Mouse (Mus musculus) forebrain, embryonic 11.5 days (tissue): ENCODE data around the gene Tpst2. TPM values are rescaled to one million over a fixed set of nuclear protein-coding genes. Genes with fewer than 3 reads are reported as not detected.
A peak's percentile ranks its signal among the peaks of the same experiment; 100 is the strongest.

Experiments
- ATAC-seq: fragments of 200-750 bp; cut with Nextera tagmentation; replicated peaks from 2 replicates; pipeline ENCODE4 v1.8.0; 2017; ENCODE audit warnings: moderate TSS enrichment; ENCODE audit not compliant: low FRiP score
- DNase-seq: peaks from one replicate; pipeline ENCODE4 v3.0.0-alpha.2; 2017; ENCODE audit warnings: low spot score
- H3K27ac ChIP-seq: fragments of 300-500 bp; sonication (generic); 2 replicates; pipeline ENCODE4 v1.5.1; 2014; ENCODE audit warnings: low read depth, low read length
- H3K27me3 ChIP-seq: fragments of 300-500 bp; sonication (generic); 2 replicates; pipeline ENCODE4 v1.6.1; 2014; ENCODE audit warnings: mild to moderate bottlenecking, low read length, mixed read lengths; ENCODE audit not compliant: control insufficient read depth, insufficient read depth
- H3K36me3 ChIP-seq: fragments of 300-500 bp; sonication (generic); 2 replicates; pipeline ENCODE4 v1.6.1; 2014; ENCODE audit warnings: mild to moderate bottlenecking, low read length, moderate library complexity, mixed read lengths; ENCODE audit not compliant: control insufficient read depth, insufficient read depth
- H3K4me1 ChIP-seq: fragments of 300-500 bp; sonication (generic); replicated peaks from 2 replicates; pipeline ENCODE4 v1.6.1; 2014; ENCODE audit warnings: low read length, mixed read lengths; ENCODE audit not compliant: control insufficient read depth, insufficient read depth
- H3K4me2 ChIP-seq: fragments of 300-500 bp; sonication (generic); 2 replicates; pipeline ENCODE4 v1.6.1; 2014; ENCODE audit warnings: low read depth, mild to moderate bottlenecking, low read length, moderate library complexity, mixed read lengths; ENCODE audit not compliant: severe bottlenecking
- H3K4me3 ChIP-seq: fragments of 300-500 bp; sonication (generic); 2 replicates; pipeline ENCODE4 v1.5.1; 2014; ENCODE audit warnings: low read depth, low read length
- H3K9ac ChIP-seq: fragments of 300-500 bp; sonication (generic); 2 replicates; pipeline ENCODE4 v1.6.1; 2014; ENCODE audit warnings: low read length
- H3K9me3 ChIP-seq: fragments of 300-500 bp; sonication (generic); 2 replicates; pipeline ENCODE4 v1.6.1; 2016; ENCODE audit warnings: low read length, mixed read lengths; ENCODE audit not compliant: control insufficient read depth
- WGBS: fragments of 180-500 bp; shearing (Covaris S2); extraction: QIAGEN DNeasy Blood & Tissue Kit; methylation state at CpG from one replicate; pipeline ENCODE4 v1.1.7; 2014; 5-methylcytosine and 5-hydroxymethylcytosine counted together
- polyA plus RNA-seq: library from polyadenylated mRNA; unstranded; fragments of >200 nt; fragmentation: Nextera tagmentation; extraction: Ambion mirVana; gene quantifications from 2 replicates; pipeline ENCODE4 v1.2.1, GENCODE M21; 2014

The Tpst2 gene
- polyA plus RNA-seq, 1 experiment from 2014 or later = 30.9 TPM

DNA sequence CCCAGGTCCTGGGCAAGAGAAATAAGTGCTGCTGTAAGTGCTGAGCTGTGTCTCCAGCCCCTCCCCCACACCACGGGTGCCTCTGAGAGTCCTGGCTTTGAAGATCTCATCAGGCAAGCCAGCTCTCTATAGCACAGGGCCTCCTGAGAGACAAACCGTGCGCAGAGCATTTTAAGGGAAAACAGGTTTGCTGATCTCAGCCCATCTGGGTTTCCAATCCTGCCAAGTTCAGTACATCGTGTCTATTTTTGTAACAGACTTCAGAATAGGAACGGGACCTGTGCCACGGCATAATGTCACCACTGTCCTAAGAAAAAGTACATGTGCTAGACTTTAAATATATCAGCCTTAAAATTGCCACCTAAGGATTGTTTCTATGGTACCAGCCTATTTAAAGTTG lies 44.4 kb downstream of the Tpst2 start:
- Histone ChIP-seq H3K27ac (no peak overlapping the region), H3K9ac (no peak overlapping the region), H3K36me3 (no peaks in the 10 kb centered on the region), H3K27me3 (no peaks in the 10 kb centered on the region), H3K9me3 (no peaks in the 10 kb centered on the region), H3K4me2 (no peak overlapping the region), H3K4me1 (no peaks in the 10 kb centered on the region), H3K4me3 (no peak overlapping the region)
- no peak for ATAC-seq
- no peak for DNase-seq
- WGBS = 78% methylated on average over 6 of the region's 6 CpGs

- 79% methylated on average over 4 of the region's 4 CpGs for WGBS
- DNase-seq (no peak), ATAC-seq (no peak)
- Histone ChIP-seq H3K36me3 (no peaks in the 10 kb centered on the region), H3K27ac (no peak overlapping the region), H3K9ac (no peak overlapping the region), H3K4me3 (no peak overlapping the region), H3K9me3 (no peaks in the 10 kb centered on the region), H3K4me2 (no peak overlapping the region), H3K4me1 (no peaks in the 10 kb centered on the region), H3K27me3 (no peaks in the 10 kb centered on the region)
These were observed 44.9 kb downstream of the Tpst2 start for GRCm38 (mm10) chr5:112321376-112321775.

GRCm38 (mm10) chr5:112323246-112323645 lies 46.8 kb downstream of the Tpst2 start:
- DNase-seq (no peak), ATAC-seq (no peak)
- no peaks in the 10 kb centered on the region for H3K9me3 ChIP-seq
- no peaks in the 10 kb centered on the region for H3K36me3 ChIP-seq
- no peak overlapping the region for H3K9ac ChIP-seq
- no peak overlapping the region for H3K4me2 ChIP-seq
- 91% methylated on average over 6 of the region's 6 CpGs for WGBS
- peaks cover 7% of the 10 kb centered on the region; the same call in 1 of the 2 replicates for H3K4me1 ChIP-seq
- H3K4me3 ChIP-seq = no peak overlapping the region
- H3K27me3 ChIP-seq = no peaks in the 10 kb centered on the region
- no peak overlapping the region for H3K27ac ChIP-seq

DNA sequence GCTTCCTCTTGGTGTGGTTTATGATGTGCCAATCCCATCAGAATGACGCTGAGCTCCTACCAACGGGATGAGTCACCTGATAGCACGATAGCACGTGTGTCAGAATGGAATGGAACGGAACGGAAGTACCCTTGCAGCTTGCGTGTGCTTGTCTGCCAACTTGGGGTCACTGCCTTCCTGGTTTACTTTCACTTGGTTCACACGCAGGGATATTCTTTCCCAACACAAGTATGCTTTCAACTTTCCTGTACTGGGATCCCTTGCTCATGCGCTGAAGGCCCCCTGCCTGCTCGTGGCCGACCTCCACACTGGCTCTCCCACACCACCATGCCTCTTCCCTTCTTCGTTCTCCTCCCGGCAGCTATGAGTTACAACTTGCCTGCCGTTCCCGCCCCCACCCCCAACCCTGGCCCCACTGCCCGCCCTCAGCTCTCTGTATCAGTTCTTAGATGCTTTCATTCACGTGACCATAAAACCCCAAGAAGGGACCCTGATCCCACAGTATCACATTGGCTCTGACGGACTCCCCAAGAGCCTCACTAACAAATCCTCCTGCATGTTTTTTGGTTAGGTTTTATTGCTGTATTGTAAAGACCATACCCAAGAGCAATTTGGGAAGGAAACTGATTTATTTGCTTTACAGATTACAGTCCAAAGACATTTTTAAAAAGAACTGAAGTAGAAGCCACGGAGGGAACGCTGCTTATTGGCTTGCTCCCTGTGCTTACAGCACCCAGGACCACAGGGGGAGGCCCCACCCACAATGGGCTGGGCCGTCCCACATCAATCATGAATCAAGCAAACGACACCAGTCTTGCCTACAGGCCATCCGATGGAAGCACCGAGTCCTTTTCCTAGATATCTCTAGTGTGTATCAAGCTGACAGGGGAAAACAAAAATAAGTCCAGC lies 48.4 kb downstream of the Tpst2 start:
- no peak for DNase-seq
- no peak; the same call in 1 of the 2 replicates for ATAC-seq
- H3K9me3 ChIP-seq = no peaks in the 10 kb centered on the region
- H3K27me3 ChIP-seq = no peaks in the 10 kb centered on the region
- peaks cover 7% of the 10 kb centered on the region; the same call in 1 of the 2 replicates for H3K4me1 ChIP-seq
- H3K27ac ChIP-seq = no peak overlapping the region
- WGBS = 42% methylated on average over 24 of the region's 24 CpGs
- 0 out of 2 replicates have a peak overlapping the region, but pooled peaks have one; percentile 19 for H3K4me2 ChIP-seq
- no peak overlapping the region for H3K4me3 ChIP-seq
- H3K36me3 ChIP-seq = no peaks in the 10 kb centered on the region
- no peak overlapping the region for H3K9ac ChIP-seq

- Histone ChIP-seq H3K4me3 (peak within 1 kb of the TSS; percentile 98), H3K27ac (peak within 1 kb of the TSS; percentile 25; the same call in 1 of the 2 replicates), H3K9ac (peak within 1 kb of the TSS; percentile 77), H3K36me3 (peaks cover 2% of the 10 kb centered on the region; the same call in 1 of the 2 replicates), H3K27me3 (no peaks in the 10 kb centered on the region), H3K9me3 (no peaks in the 10 kb centered on the region), H3K4me1 (peaks cover 7% of the 10 kb centered on the region; the same call in 1 of the 2 replicates), H3K4me2 (peak within 1 kb of the TSS; percentile 71)
- WGBS = 10% methylated on average over 48 of the region's 48 CpGs
- peak; percentile 97 for DNase-seq
- peak; percentile 92 for ATAC-seq
These were observed 49.3 kb downstream of the Tpst2 start, which contains the start of gene Tfip11 for GRCm38 (mm10) chr5:112325546-112326445. Tfip11 (plus strand) TSS chr5:112326358.

DNA sequence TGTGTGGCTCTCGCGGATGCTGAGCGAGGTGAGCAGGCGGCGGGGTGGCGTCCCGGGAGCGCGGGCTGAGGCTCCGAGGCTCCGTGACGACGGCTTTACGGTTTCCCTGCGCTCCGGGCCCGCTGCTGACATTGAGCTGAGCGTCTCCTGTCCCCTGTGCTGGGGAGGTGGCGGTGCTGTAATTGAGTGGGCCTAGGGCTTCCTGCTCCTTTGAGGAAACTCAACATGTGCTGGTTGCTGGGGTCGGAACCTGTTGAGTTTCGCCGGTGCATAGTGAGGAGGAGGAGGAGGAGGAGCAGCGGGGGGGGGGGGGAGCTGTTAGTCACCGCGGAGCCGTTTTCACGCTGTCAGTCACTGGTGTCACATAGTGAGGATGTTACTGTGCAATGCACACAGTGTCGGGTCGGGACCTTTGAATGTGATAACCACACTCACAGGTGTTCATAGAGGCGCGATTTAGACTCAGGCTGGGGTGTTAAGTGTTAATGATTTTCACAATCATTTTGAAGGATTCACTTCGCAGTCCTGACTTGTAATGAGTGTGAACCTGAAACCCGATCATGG lies 50.0 kb downstream of the Tpst2 start:
- DNase-seq = no peak
- peak overlapping the region; percentile 98 for H3K4me3 ChIP-seq
- peak overlapping the region; percentile 71 for H3K4me2 ChIP-seq
- H3K9me3 ChIP-seq = no peaks in the 10 kb centered on the region
- peak; percentile 39; the same call in 1 of the 2 replicates for ATAC-seq
- 2% methylated on average over 32 of the region's 33 CpGs for WGBS
- H3K4me1 ChIP-seq = peaks cover 7% of the 10 kb centered on the region; the same call in 1 of the 2 replicates
- peak overlapping the region; percentile 77 for H3K9ac ChIP-seq
- peaks cover 5% of the 10 kb centered on the region; the same call in 1 of the 2 replicates for H3K36me3 ChIP-seq
- H3K27ac ChIP-seq = no peak overlapping the region
- H3K27me3 ChIP-seq = no peaks in the 10 kb centered on the region

DNA sequence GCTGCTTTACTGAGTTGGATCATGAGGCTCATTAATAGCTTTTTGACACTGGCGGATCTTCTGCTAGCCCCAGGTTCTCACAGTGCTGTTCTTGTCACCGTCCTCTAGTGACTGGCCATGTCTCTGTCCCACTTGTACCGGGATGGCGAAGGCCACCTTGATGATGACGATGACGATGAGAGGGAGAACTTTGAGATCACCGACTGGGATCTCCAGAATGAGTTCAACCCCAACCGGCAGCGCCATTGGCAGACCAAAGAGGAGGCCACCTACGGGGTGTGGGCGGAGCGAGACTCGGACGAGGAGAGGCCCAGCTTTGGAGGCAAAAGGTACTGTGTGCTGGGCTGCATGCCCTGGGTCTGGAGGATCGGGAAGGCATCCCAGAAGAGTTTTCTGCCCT lies 51.4 kb downstream of the Tpst2 start:
- ATAC-seq = no peak

More for the DNA sequence above, 51.4 kb downstream of the Tpst2 start:
- no peak for DNase-seq
- no peaks in the 10 kb centered on the region for H3K9me3 ChIP-seq
- H3K27me3 ChIP-seq = no peaks in the 10 kb centered on the region
- no peak overlapping the region for H3K9ac ChIP-seq
- H3K4me1 ChIP-seq = peaks cover 7% of the 10 kb centered on the region; the same call in 1 of the 2 replicates
- no peak overlapping the region for H3K4me2 ChIP-seq
- H3K4me3 ChIP-seq = no peak overlapping the region
- H3K27ac ChIP-seq = no peak overlapping the region
- peaks cover 17% of the 10 kb centered on the region for H3K36me3 ChIP-seq
- WGBS = 93% methylated on average over 15 of the region's 15 CpGs
